Mouse (Mus musculus) heart, embryonic 12.5 days (tissue): ENCODE measurements around the gene Hmgb4. TPM values are rescaled to one million over a fixed set of nuclear protein-coding genes. Genes with fewer than 3 reads are reported as not detected.

ENCODE experiments used
- ATAC-seq: fragments of 200-750 bp; cut with Nextera tagmentation; 2 replicates; pipeline ENCODE4 v1.8.0; 2017; ENCODE audit warnings: moderate TSS enrichment, moderate library complexity; ENCODE audit not compliant: insufficient number of reproducible peaks, low FRiP score
- H3K27ac ChIP-seq: fragments of 300-500 bp; sonication (generic); 2 replicates; pipeline ENCODE4 v1.5.1; 2016; ENCODE audit warnings: mild to moderate bottlenecking, moderate library complexity; ENCODE audit not compliant: poor library complexity, severe bottlenecking
- H3K27me3 ChIP-seq: fragments of 300-500 bp; sonication (generic); replicated peaks from 2 replicates; pipeline ENCODE4 v1.6.1; 2016; ENCODE audit warnings: mild to moderate bottlenecking, moderate library complexity
- H3K36me3 ChIP-seq: fragments of 300-500 bp; sonication (generic); 2 replicates; pipeline ENCODE4 v1.6.1; 2016; ENCODE audit warnings: mild to moderate bottlenecking, moderate library complexity
- H3K4me1 ChIP-seq: fragments of 300-500 bp; sonication (generic); replicated peaks from 2 replicates; pipeline ENCODE4 v1.6.1; 2016; ENCODE audit warnings: mild to moderate bottlenecking
- H3K4me2 ChIP-seq: fragments of 300-500 bp; sonication (generic); 2 replicates; pipeline ENCODE4 v1.6.1; 2016; ENCODE audit warnings: mild to moderate bottlenecking, moderate library complexity
- H3K4me3 ChIP-seq: fragments of 300-500 bp; sonication (generic); 2 replicates; pipeline ENCODE4 v1.5.1; 2016; ENCODE audit warnings: mild to moderate bottlenecking
- H3K9ac ChIP-seq: fragments of 300-500 bp; sonication (generic); 2 replicates; pipeline ENCODE4 v1.6.1; 2016; ENCODE audit warnings: mild to moderate bottlenecking, moderate library complexity
- H3K9me3 ChIP-seq: fragments of 300-500 bp; sonication (generic); replicated peaks from 2 replicates; pipeline ENCODE4 v1.6.1; 2016; ENCODE audit warnings: mild to moderate bottlenecking, moderate library complexity
- WGBS: fragments of 180-500 bp; shearing (Covaris S2); methylation state at CpG from one replicate; pipeline ENCODE4 v1.1.7; 2016; 5-methylcytosine and 5-hydroxymethylcytosine counted together
- polyA plus RNA-seq: library from polyadenylated mRNA; unstranded; fragments of >200 nt; fragmentation: Nextera tagmentation; extraction: Ambion mirVana; gene quantifications from 2 replicates; pipeline ENCODE4 v1.2.1, GENCODE M21; 2016

Gene Hmgb4
- not detected in 2 replicates for polyA plus RNA-seq

DNA sequence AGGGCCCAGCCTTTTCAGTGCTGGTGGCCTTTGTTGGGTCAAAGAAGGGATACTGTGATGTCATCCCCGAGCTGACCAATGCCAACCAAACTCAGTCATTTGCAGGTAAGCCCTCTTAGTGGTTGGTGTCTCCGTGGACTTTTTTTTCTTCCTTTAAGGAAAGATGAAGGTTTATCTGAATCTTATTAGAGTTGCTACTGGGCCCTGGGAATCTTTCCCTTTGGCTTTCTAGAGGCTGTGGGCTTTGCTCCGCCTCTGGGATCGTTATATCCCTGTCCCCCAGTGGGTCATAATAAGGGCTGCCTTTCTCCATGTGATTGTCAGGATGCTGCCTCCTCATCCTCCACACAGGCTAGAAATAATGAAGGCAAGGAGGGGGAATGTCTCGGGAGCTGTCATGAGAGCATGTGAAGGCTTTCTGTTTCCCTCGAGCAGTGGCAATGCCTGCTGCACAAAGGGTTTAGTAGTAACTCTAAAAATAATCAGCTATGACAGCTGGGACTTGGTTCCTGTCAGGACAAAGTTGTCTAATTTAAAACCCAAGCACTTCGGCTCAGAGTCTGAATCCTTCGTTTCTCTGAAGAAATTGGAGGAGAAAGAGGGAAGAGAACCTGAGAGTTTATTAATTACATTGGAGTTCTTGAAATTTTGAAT lies at the start of gene Hmgb4:
Gene Hmgb4, minus strand, starts transcription at position 51 of the 654 bp plus-strand sequence.
- no peak for ATAC-seq
- Histone ChIP-seq H3K4me3 (no peak within 1 kb of the TSS), H3K36me3 (no peaks in the 10 kb centered on the region), H3K27me3 (no peaks in the 10 kb centered on the region), H3K9ac (no peak within 1 kb of the TSS), H3K4me2 (no peak within 1 kb of the TSS), H3K9me3 (peaks cover 8% of the 10 kb centered on the region), H3K4me1 (no peaks in the 10 kb centered on the region), H3K27ac (no peak within 1 kb of the TSS)
- WGBS = 66% methylated on average over 8 of the region's 8 CpGs

DNA sequence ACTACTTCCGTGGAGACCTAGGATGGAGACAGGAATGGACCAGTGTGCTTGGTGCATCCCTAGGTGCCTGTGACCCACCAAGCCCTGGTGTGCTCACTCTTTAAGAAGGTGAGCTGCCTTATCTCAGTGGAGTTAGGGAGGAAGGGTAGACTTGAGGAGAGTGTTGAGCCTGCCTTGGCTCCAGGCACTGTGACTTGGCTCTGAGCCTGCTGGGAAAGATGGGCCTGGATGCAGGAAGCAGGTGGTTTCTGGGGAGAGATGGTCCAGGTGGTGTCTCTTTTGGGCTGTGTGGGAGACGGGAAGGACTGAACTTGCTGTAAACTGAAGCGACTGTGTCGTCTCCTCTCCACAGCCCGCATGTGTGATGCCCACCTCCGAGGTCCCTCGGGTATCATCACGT lies 45.3 kb upstream of the Hmgb4 start:
- ATAC-seq = no peak
- Histone ChIP-seq H3K4me2 (no peak overlapping the region), H3K9ac (no peak overlapping the region), H3K36me3 (no peaks in the 10 kb centered on the region), H3K4me1 (no peaks in the 10 kb centered on the region), H3K9me3 (no peaks in the 10 kb centered on the region), H3K27ac (no peak overlapping the region), H3K27me3 (no peaks in the 10 kb centered on the region), H3K4me3 (no peak overlapping the region)
- 90% methylated on average over 8 of the region's 8 CpGs for WGBS

DNA sequence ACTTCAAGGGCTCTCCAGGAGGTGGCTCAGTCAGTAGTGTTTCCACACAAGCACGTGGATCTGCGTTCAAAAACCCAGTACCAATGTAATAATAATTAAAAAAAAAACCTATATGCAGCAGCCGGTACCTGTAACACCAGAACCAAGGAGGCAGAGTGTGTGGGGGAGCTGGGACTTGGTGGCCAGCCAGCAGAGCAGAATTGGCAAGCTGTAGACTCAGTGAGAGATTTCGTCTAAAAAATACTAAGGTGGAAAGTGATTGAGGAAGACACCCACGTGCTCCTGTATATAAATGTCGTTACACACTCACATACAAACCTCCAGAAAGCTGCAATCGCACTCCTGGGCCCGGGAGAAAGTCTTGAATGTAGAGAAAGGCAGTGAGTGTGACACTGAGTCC lies 43.3 kb upstream of the Hmgb4 start:
- Histone ChIP-seq H3K9ac (no peak overlapping the region), H3K27me3 (no peaks in the 10 kb centered on the region), H3K4me2 (no peak overlapping the region), H3K4me3 (no peak overlapping the region), H3K9me3 (no peaks in the 10 kb centered on the region), H3K27ac (no peak overlapping the region), H3K4me1 (no peaks in the 10 kb centered on the region), H3K36me3 (no peaks in the 10 kb centered on the region)
- WGBS = 73% methylated on average over 8 of the region's 8 CpGs
- no peak for ATAC-seq

DNA sequence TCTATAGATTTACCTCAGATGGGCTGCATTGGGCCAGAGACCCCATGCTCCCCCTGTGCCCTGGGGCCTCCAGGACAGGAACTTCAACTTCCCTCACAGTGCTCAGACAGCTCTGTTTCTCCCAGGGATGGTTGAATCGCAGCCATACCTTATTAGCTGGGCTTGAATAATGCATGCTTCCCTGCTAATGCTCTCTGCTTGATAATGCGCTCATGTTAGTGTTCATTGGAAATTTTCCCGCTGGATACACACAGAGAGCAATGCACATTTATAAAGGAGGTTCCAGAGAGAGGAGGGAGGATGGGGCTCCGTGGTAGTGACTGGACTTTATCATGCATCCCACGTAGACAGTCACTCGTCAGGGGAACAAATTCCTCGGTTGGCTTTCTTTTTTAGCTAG lies 27.3 kb upstream of the Hmgb4 start:
- H3K4me1 ChIP-seq = no peaks in the 10 kb centered on the region
- H3K4me3 ChIP-seq = no peak overlapping the region
- H3K36me3 ChIP-seq = no peaks in the 10 kb centered on the region
- ATAC-seq = no peak
- peaks cover 5% of the 10 kb centered on the region; the same call in 1 of the 2 replicates for H3K9me3 ChIP-seq
- no peak overlapping the region for H3K27ac ChIP-seq
- no peak overlapping the region for H3K4me2 ChIP-seq
- 77% methylated on average over 7 of the region's 7 CpGs for WGBS
- no peak overlapping the region for H3K9ac ChIP-seq
- H3K27me3 ChIP-seq = no peaks in the 10 kb centered on the region

DNA sequence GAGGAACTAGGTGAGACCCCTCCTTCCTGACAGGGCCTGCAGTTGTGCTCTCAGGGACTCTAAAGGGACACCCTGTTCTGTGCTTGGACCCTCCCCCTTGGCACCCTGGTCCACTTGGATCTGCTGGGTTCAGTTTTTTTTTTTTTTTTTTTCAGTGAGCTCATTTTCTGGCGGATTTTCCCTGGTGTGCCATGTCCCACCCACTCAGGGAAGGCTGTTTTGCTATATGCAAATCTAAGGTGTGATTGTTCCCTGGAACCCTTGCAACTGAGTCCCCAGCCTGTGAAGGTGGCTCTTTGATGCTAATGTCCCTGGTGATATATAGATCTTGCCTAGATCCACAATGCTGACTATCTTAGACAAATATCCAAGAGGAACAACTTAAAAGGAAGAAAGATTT lies 24.3 kb upstream of the Hmgb4 start:
- no peaks in the 10 kb centered on the region for H3K4me1 ChIP-seq
- H3K27ac ChIP-seq = no peak overlapping the region
- no peak overlapping the region for H3K4me3 ChIP-seq
- H3K4me2 ChIP-seq = no peak overlapping the region
- no peak for ATAC-seq
- no peaks in the 10 kb centered on the region for H3K36me3 ChIP-seq
- H3K27me3 ChIP-seq = no peaks in the 10 kb centered on the region
- H3K9ac ChIP-seq = no peak overlapping the region
- WGBS = 60% methylated on average over 1 of the region's 1 CpGs
- peaks cover 5% of the 10 kb centered on the region; the same call in 1 of the 2 replicates for H3K9me3 ChIP-seq

DNA sequence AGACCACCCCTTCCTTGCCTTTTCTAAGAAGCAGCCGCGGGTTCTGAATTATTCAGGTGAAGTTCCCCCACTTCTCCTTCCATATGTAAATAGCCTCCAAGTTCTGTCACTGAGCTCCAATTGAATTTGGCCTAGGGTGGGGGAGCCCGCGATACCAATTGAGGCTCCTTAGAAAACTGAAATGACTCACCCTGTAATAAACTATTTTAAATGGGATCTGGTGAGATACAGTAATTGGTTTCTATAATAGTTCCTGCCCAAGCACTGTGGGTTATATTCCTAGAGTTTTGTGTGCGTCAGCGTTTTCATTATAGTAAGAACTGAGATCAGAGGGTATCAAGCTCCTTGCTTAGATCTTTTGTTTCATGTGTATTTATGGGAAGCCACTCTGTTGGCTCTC lies 14.8 kb upstream of the Hmgb4 start:
- ATAC-seq = no peak
- Histone ChIP-seq H3K4me3 (no peak overlapping the region), H3K4me2 (no peak overlapping the region), H3K27ac (no peak overlapping the region), H3K36me3 (no peaks in the 10 kb centered on the region), H3K4me1 (peaks cover 28% of the 10 kb centered on the region), H3K9me3 (no peaks in the 10 kb centered on the region), H3K9ac (no peak overlapping the region), H3K27me3 (peaks cover 22% of the 10 kb centered on the region)
- 79% methylated on average over 6 of the region's 6 CpGs for WGBS

DNA sequence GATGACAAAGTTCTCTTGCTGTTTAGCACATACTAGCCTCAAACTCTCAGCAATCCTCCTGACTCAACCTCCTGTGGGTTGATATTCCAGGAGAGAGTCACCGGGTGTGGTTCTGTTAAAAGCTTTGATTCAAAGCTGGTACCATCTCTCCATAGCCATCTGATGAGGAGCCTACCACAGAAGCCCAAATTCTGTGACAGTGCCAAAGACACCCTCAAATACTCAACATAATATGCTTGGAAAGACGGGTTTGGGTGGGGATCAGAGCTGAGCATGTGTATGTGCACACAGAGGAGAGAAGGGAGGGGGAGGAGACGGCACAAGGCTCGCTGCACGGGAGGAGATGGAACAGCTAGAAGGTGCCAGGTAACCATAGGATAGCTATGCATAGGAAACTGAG lies 14.4 kb upstream of the Hmgb4 start:
- no peak overlapping the region for H3K4me3 ChIP-seq
- no peak for ATAC-seq
- H3K27me3 ChIP-seq = peaks cover 22% of the 10 kb centered on the region
- no peak overlapping the region for H3K9ac ChIP-seq
- WGBS = 74% methylated on average over 5 of the region's 5 CpGs
- no peak overlapping the region for H3K4me2 ChIP-seq
- H3K4me1 ChIP-seq = peaks cover 28% of the 10 kb centered on the region
- no peaks in the 10 kb centered on the region for H3K36me3 ChIP-seq
- H3K27ac ChIP-seq = no peak overlapping the region
- no peaks in the 10 kb centered on the region for H3K9me3 ChIP-seq

DNA sequence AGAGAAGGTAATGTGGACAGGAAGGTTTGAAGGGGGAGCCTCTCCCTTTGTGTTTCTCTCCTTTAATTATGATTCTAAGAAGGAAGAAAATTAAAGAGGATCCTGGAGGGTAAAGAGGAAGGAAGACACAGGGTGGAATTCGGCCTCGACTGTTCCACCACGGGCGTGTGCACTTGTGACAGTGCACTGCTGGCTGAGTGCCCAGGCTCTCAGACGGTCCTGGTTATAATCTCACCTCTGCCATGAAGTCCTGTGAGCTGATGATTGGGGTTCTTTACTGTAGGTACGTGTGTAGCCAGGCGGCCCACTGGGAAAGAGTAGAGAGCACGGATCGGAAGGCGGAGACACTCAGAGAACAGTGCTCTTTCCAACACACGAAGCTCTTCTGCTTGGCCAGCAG lies 12.4 kb upstream of the Hmgb4 start:
- 52% methylated on average over 11 of the region's 11 CpGs for WGBS
- Histone ChIP-seq H3K9me3 (no peaks in the 10 kb centered on the region), H3K27me3 (peaks cover 22% of the 10 kb centered on the region), H3K4me3 (no peak overlapping the region), H3K27ac (no peak overlapping the region), H3K36me3 (no peaks in the 10 kb centered on the region), H3K4me2 (no peak overlapping the region), H3K4me1 (peaks cover 20% of the 10 kb centered on the region), H3K9ac (no peak overlapping the region)
- no peak for ATAC-seq

DNA sequence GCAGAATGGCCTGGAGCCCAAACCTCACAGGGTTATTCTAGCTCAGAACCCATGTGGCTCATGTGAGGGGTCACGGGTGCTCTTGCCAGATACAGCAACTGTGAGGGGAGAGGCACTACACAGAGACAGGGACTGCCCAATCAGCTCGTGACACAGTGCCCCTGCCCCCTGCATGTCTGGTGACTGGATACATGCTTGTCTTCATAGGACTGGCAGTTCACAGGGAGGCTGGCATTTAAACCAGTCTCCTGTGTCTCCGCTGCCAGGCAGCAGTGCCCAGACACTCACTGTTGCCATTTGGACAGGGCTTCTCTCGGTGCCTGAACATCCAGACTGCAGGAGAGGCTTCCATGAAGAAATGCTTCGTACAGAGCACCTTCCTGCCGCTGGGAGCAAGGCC lies 11.7 kb upstream of the Hmgb4 start:
- no peaks in the 10 kb centered on the region for H3K9me3 ChIP-seq
- no peak overlapping the region for H3K4me2 ChIP-seq
- H3K9ac ChIP-seq = no peak overlapping the region
- no peak overlapping the region for H3K27ac ChIP-seq
- H3K27me3 ChIP-seq = peaks cover 22% of the 10 kb centered on the region
- no peak for ATAC-seq
- no peaks in the 10 kb centered on the region for H3K36me3 ChIP-seq
- no peak overlapping the region for H3K4me3 ChIP-seq
- WGBS = 64% methylated on average over 6 of the region's 6 CpGs
- H3K4me1 ChIP-seq = peaks cover 13% of the 10 kb centered on the region

DNA sequence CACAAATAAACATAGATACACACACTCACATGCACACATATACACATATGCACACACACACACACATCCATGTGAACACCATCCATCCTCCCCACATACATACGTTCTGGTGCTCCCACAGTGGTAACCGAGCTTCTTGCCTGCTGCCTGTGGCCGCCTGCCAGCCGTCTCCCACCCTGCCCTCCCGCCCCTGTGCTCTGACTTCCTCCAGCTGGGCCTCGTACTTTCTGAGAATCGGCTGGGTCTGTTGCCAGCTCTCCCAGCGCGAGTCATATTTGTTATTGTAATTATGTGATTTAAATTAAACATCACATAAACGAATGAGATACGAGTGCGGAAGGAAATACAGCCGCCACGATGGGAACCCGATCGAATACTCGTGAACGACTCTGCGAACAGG lies 10.2 kb upstream of the Hmgb4 start:
- no peak overlapping the region for H3K27ac ChIP-seq
- ATAC-seq = no peak
- peaks cover 7% of the 10 kb centered on the region for H3K9me3 ChIP-seq
- no peak overlapping the region for H3K4me2 ChIP-seq
- 0 out of 2 replicates have a peak, but pooled peaks cover 6% of the 10 kb centered on the region for H3K4me1 ChIP-seq
- no peak overlapping the region for H3K4me3 ChIP-seq
- H3K27me3 ChIP-seq = peaks cover 17% of the 10 kb centered on the region
- 78% methylated on average over 19 of the region's 19 CpGs for WGBS
- H3K9ac ChIP-seq = no peak overlapping the region
- no peaks in the 10 kb centered on the region for H3K36me3 ChIP-seq

DNA sequence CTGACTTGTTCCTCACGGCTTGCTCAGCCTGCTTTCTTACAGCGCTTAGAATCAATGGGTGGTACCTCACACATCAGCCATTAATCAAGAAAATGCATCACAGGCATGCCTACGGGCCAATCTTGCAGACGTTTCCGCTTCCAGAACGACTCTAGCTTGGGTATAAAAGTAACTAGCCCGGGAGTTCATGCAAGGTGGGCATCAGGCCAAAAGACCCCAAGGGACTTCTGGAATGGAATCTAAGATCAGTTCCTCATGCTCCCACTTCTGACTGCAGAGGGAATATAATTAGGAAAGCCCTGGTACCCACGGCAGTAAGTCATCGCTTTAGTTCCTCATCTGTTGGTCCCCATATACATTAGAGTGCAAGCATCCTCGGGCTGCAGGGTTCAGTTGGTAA lies 9.4 kb upstream of the Hmgb4 start:
- Histone ChIP-seq H3K4me1 (0 out of 2 replicates have a peak, but pooled peaks cover 6% of the 10 kb centered on the region), H3K4me3 (no peak overlapping the region), H3K36me3 (no peaks in the 10 kb centered on the region), H3K27me3 (peaks cover 10% of the 10 kb centered on the region), H3K9me3 (peaks cover 14% of the 10 kb centered on the region), H3K9ac (no peak overlapping the region), H3K27ac (no peak overlapping the region), H3K4me2 (no peak overlapping the region)
- WGBS = 73% methylated on average over 10 of the region's 10 CpGs
- ATAC-seq = no peak
